Mouse (Mus musculus) forebrain, embryonic 11.5 days (tissue): ENCODE data around the gene Cd300lg. TPM values are rescaled to one million over a fixed set of nuclear protein-coding genes. Genes with fewer than 3 reads are reported as not detected.

Source experiments
- ATAC-seq: fragments of 200-750 bp; cut with Nextera tagmentation; replicated peaks from 2 replicates; pipeline ENCODE4 v1.8.0; 2017; ENCODE audit warnings: moderate TSS enrichment; ENCODE audit not compliant: low FRiP score
- DNase-seq: peaks from one replicate; pipeline ENCODE4 v3.0.0-alpha.2; 2017; ENCODE audit warnings: low spot score
- H3K27ac ChIP-seq: fragments of 300-500 bp; sonication (generic); 2 replicates; pipeline ENCODE4 v1.5.1; 2014; ENCODE audit warnings: low read depth, low read length
- H3K27me3 ChIP-seq: fragments of 300-500 bp; sonication (generic); 2 replicates; pipeline ENCODE4 v1.6.1; 2014; ENCODE audit warnings: mild to moderate bottlenecking, low read length, mixed read lengths; ENCODE audit not compliant: control insufficient read depth, insufficient read depth
- H3K36me3 ChIP-seq: fragments of 300-500 bp; sonication (generic); 2 replicates; pipeline ENCODE4 v1.6.1; 2014; ENCODE audit warnings: mild to moderate bottlenecking, low read length, moderate library complexity, mixed read lengths; ENCODE audit not compliant: control insufficient read depth, insufficient read depth
- H3K4me1 ChIP-seq: fragments of 300-500 bp; sonication (generic); replicated peaks from 2 replicates; pipeline ENCODE4 v1.6.1; 2014; ENCODE audit warnings: low read length, mixed read lengths; ENCODE audit not compliant: control insufficient read depth, insufficient read depth
- H3K4me2 ChIP-seq: fragments of 300-500 bp; sonication (generic); 2 replicates; pipeline ENCODE4 v1.6.1; 2014; ENCODE audit warnings: low read depth, mild to moderate bottlenecking, low read length, moderate library complexity, mixed read lengths; ENCODE audit not compliant: severe bottlenecking
- H3K4me3 ChIP-seq: fragments of 300-500 bp; sonication (generic); 2 replicates; pipeline ENCODE4 v1.5.1; 2014; ENCODE audit warnings: low read depth, low read length
- H3K9ac ChIP-seq: fragments of 300-500 bp; sonication (generic); 2 replicates; pipeline ENCODE4 v1.6.1; 2014; ENCODE audit warnings: low read length
- H3K9me3 ChIP-seq: fragments of 300-500 bp; sonication (generic); 2 replicates; pipeline ENCODE4 v1.6.1; 2016; ENCODE audit warnings: low read length, mixed read lengths; ENCODE audit not compliant: control insufficient read depth
- WGBS: fragments of 180-500 bp; shearing (Covaris S2); extraction: QIAGEN DNeasy Blood & Tissue Kit; methylation state at CpG from one replicate; pipeline ENCODE4 v1.1.7; 2014; 5-methylcytosine and 5-hydroxymethylcytosine counted together
- polyA plus RNA-seq: library from polyadenylated mRNA; unstranded; fragments of >200 nt; fragmentation: Nextera tagmentation; extraction: Ambion mirVana; gene quantifications from 2 replicates; pipeline ENCODE4 v1.2.1, GENCODE M21; 2014

Gene Cd300lg
- polyA plus RNA-seq, 1 experiment from 2014 or later: 0.20 TPM

GRCm38 (mm10) chr11:102051954-102052353 lies 10.6 kb downstream of the Cd300lg start:
- no peaks in the 10 kb centered on the region for H3K27me3 ChIP-seq
- no peaks in the 10 kb centered on the region for H3K4me1 ChIP-seq
- 44% methylated on average over 4 of the region's 4 CpGs for WGBS
- H3K27ac ChIP-seq: no peak overlapping the region
- no peak for DNase-seq
- no peak overlapping the region for H3K4me2 ChIP-seq
- no peak for ATAC-seq
- no peak overlapping the region for H3K4me3 ChIP-seq
- H3K9ac ChIP-seq: no peak overlapping the region
- H3K36me3 ChIP-seq: no peaks in the 10 kb centered on the region
- no peaks in the 10 kb centered on the region for H3K9me3 ChIP-seq

DNA sequence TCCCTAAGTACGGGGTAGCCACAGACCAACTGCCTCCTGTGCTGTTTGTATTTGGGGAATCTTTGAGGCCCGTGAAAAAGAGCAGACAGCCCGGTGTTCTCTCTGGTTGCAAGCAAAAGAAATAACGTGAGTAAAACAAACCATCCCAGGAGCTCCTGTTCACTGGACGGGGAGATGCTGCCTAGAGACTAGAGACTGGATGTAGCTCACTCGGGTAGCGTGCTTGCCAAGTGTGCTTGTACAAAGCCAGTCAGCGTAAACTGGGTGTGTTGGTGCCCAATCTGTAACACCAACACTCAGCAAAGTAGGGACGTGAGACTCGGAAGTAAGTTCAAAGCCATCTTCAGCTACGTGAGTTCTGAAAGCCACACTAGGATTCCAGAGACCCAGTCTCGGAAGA lies 11.4 kb downstream of the Cd300lg start:
- no peak overlapping the region for H3K4me3 ChIP-seq
- 85% methylated on average over 12 of the region's 12 CpGs for WGBS
- no peak overlapping the region for H3K9ac ChIP-seq
- DNase-seq: no peak
- H3K27ac ChIP-seq: no peak overlapping the region
- no peaks in the 10 kb centered on the region for H3K36me3 ChIP-seq
- no peak overlapping the region for H3K4me2 ChIP-seq
- H3K4me1 ChIP-seq: no peaks in the 10 kb centered on the region
- ATAC-seq: no peak
- H3K9me3 ChIP-seq: no peaks in the 10 kb centered on the region
- H3K27me3 ChIP-seq: no peaks in the 10 kb centered on the region

GRCm38 (mm10) chr11:102053183-102053582 lies 11.9 kb downstream of the Cd300lg start:
- no peaks in the 10 kb centered on the region for H3K36me3 ChIP-seq
- H3K27me3 ChIP-seq: no peaks in the 10 kb centered on the region
- DNase-seq (no peak), ATAC-seq (no peak)
- no peaks in the 10 kb centered on the region for H3K4me1 ChIP-seq
- H3K9me3 ChIP-seq: no peaks in the 10 kb centered on the region
- H3K4me2 ChIP-seq: no peak overlapping the region
- WGBS: 91% methylated on average over 7 of the region's 7 CpGs
- H3K4me3 ChIP-seq: no peak overlapping the region
- no peak overlapping the region for H3K9ac ChIP-seq
- no peak overlapping the region for H3K27ac ChIP-seq

- Histone ChIP-seq H3K9ac (no peak overlapping the region), H3K36me3 (no peaks in the 10 kb centered on the region), H3K9me3 (no peaks in the 10 kb centered on the region), H3K4me1 (no peaks in the 10 kb centered on the region), H3K4me2 (no peak overlapping the region), H3K27ac (no peak overlapping the region), H3K27me3 (no peaks in the 10 kb centered on the region), H3K4me3 (no peak overlapping the region)
- ATAC-seq (no peak), DNase-seq (peak; percentile 80)
- 32% methylated on average over 9 of the region's 9 CpGs for WGBS
Measured at GRCm38 (mm10) chr11:102053847-102054246, 12.5 kb downstream of the Cd300lg start.

- Histone ChIP-seq H3K4me1 (peaks cover 2% of the 10 kb centered on the region; the same call in 1 of the 2 replicates), H3K4me2 (peak overlapping the region; percentile 78), H3K36me3 (no peaks in the 10 kb centered on the region; the same call in 1 of the 2 replicates), H3K9ac (peak overlapping the region; percentile 43), H3K4me3 (peak overlapping the region; percentile 25), H3K27me3 (no peaks in the 10 kb centered on the region), H3K27ac (no peak overlapping the region), H3K9me3 (no peaks in the 10 kb centered on the region)
- 3% methylated on average over 23 of the region's 23 CpGs for WGBS
- ATAC-seq (peak; percentile 61; the same call in 1 of the 2 replicates), DNase-seq (peak; percentile 87)
Measured at GRCm38 (mm10) chr11:102061236-102061940, 20.1 kb downstream of the Cd300lg start.

GRCm38 (mm10) chr11:102061941-102062473 lies 20.7 kb downstream of the Cd300lg start:
- no peak overlapping the region for H3K9ac ChIP-seq
- no peak for DNase-seq
- H3K36me3 ChIP-seq: no peaks in the 10 kb centered on the region; the same call in 1 of the 2 replicates
- H3K27ac ChIP-seq: no peak overlapping the region
- WGBS: 21% methylated on average over 16 of the region's 16 CpGs
- no peaks in the 10 kb centered on the region for H3K27me3 ChIP-seq
- H3K4me3 ChIP-seq: no peak overlapping the region
- peak overlapping the region; percentile 78; the same call in 1 of the 2 replicates for H3K4me2 ChIP-seq
- H3K4me1 ChIP-seq: peaks cover 2% of the 10 kb centered on the region; the same call in 1 of the 2 replicates
- no peak for ATAC-seq
- no peaks in the 10 kb centered on the region for H3K9me3 ChIP-seq

GRCm38 (mm10) chr11:102063076-102063475 lies 21.8 kb downstream of the Cd300lg start:
- no peak for DNase-seq
- H3K9me3 ChIP-seq: no peaks in the 10 kb centered on the region
- peaks cover 2% of the 10 kb centered on the region; the same call in 1 of the 2 replicates for H3K4me1 ChIP-seq
- no peak overlapping the region for H3K9ac ChIP-seq
- no peak for ATAC-seq
- H3K36me3 ChIP-seq: no peaks in the 10 kb centered on the region; the same call in 1 of the 2 replicates
- no peak overlapping the region for H3K27ac ChIP-seq
- H3K4me3 ChIP-seq: no peak overlapping the region
- no peaks in the 10 kb centered on the region for H3K27me3 ChIP-seq
- WGBS: 80% methylated on average over 13 of the region's 13 CpGs
- H3K4me2 ChIP-seq: no peak overlapping the region

DNA sequence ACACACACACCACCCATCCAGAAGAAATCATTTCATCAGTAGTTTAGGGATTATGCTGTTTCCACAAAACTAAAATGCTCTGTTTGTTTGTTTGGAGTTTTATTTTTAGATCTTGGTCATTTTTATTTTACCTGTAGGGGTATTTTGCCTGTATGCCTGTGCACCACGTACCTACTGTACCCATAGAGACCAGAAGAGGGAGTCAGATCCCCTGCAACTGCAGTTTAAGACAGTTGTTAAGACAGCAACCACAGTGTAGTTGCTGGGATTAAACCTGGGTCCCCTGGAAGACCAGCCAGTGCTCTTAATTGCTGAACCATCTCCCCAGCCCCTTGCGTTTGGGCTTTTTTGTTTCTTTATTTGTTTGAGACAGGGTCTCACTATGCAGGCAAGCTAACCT lies 27.7 kb downstream of the Cd300lg start:
- H3K4me3 ChIP-seq: no peak overlapping the region
- 34% methylated on average over 2 of the region's 2 CpGs for WGBS

More for the DNA sequence above, 27.7 kb downstream of the Cd300lg start:
- DNase-seq (no peak), ATAC-seq (no peak)
- no peak overlapping the region for H3K9ac ChIP-seq
- no peaks in the 10 kb centered on the region for H3K27me3 ChIP-seq
- H3K27ac ChIP-seq: no peak overlapping the region
- no peak overlapping the region for H3K4me2 ChIP-seq
- H3K36me3 ChIP-seq: no peaks in the 10 kb centered on the region; the same call in 1 of the 2 replicates
- 0 out of 2 replicates have a peak, but pooled peaks cover 1% of the 10 kb centered on the region for H3K4me1 ChIP-seq
- no peaks in the 10 kb centered on the region for H3K9me3 ChIP-seq
